Mouse (Mus musculus) ES-E14 (cell line): Measurements from ENCODE around the gene Arxes2.

Experiments used
- CHD2 ChIP-seq: IDR thresholded peaks from 2 replicates; pipeline ENCODE4 v1.6.1; 2014; ENCODE audit warnings: mild to moderate bottlenecking, low read depth, low read length, inconsistent platforms
- HCFC1 ChIP-seq: IDR thresholded peaks from 2 replicates; pipeline ENCODE4 v1.6.1; 2012; ENCODE audit warnings: low read length, inconsistent platforms, borderline replicate concordance; ENCODE audit not compliant: insufficient read depth
- MAFK ChIP-seq: IDR thresholded peaks from 2 replicates; pipeline ENCODE4 v1.6.1; 2014; ENCODE audit warnings: mild to moderate bottlenecking, low read depth, low read length, inconsistent platforms; ENCODE audit not compliant: insufficient read depth
- ZC3H11A ChIP-seq: IDR thresholded peaks from 2 replicates; pipeline ENCODE4 v1.6.1; 2012; ENCODE audit warnings: low read depth, mild to moderate bottlenecking, inconsistent platforms, low read length, borderline replicate concordance
- ZNF384 ChIP-seq: IDR thresholded peaks from 2 replicates; pipeline ENCODE4 v1.6.1; 2012; ENCODE audit warnings: low read depth, low read length, inconsistent platforms

GRCm38 (mm10) chrX:135990661-135991060, 3.0 kb upstream of the Arxes2 start:
- TF ChIP-seq ZNF384 = no peak
- no peak for TF ChIP-seq MAFK
- no peak for TF ChIP-seq HCFC1
- TF ChIP-seq ZC3H11A = no peak
- TF ChIP-seq CHD2 = no peak
